Mouse (Mus musculus): Measurements from ENCODE around the gene Cpa5.

Cpa5 gene

GRCm38 (mm10) chr6:30679567-30679966, 68.8 kb downstream of the Cpa5 start:
- in situ Hi-C loops (cut with MboI, MseI): no loop called here

- in situ Hi-C loops (cut with MboI, MseI): no loop called here
Observed at GRCm38 (mm10) chr6:30680442-30680841, 69.6 kb downstream of the Cpa5 start.
